Mouse (Mus musculus) hindbrain, postnatal 0 days (tissue): ENCODE data around the gene Nek1. TPM values are rescaled to one million over a fixed set of nuclear protein-coding genes. Genes with fewer than 3 reads are reported as not detected.

Experiments
- ATAC-seq: fragments of 200-750 bp; cut with Nextera tagmentation; 2 replicates; pipeline ENCODE4 v1.8.0; 2017; ENCODE audit warnings: mild to moderate bottlenecking, moderate TSS enrichment, moderate library complexity
- DNase-seq: peaks from one replicate; pipeline ENCODE4 v3.0.0-alpha.2; 2015; ENCODE audit warnings: low spot score
- H3K27ac ChIP-seq: fragments of 300-500 bp; sonication (generic); 2 replicates; pipeline ENCODE4 v1.5.1; 2014; ENCODE audit warnings: mild to moderate bottlenecking
- H3K27me3 ChIP-seq: fragments of 300-500 bp; sonication (generic); 2 replicates; pipeline ENCODE4 v1.6.1; 2014; ENCODE audit warnings: low read length, mixed read lengths; ENCODE audit not compliant: insufficient read depth
- H3K36me3 ChIP-seq: fragments of 300-500 bp; sonication (generic); 2 replicates; pipeline ENCODE4 v1.6.1; 2014; ENCODE audit warnings: low read length, mixed read lengths; ENCODE audit not compliant: insufficient read depth
- H3K4me1 ChIP-seq: fragments of 300-500 bp; sonication (generic); 2 replicates; pipeline ENCODE4 v1.6.1; 2014; ENCODE audit warnings: antibody characterized with exemption, low read length, mixed read lengths; ENCODE audit not compliant: insufficient read depth
- H3K4me2 ChIP-seq: fragments of 300-500 bp; sonication (generic); 2 replicates; pipeline ENCODE4 v1.6.1; 2014; ENCODE audit warnings: low read depth, mild to moderate bottlenecking, low read length, moderate library complexity, mixed read lengths
- H3K4me3 ChIP-seq: fragments of 300-500 bp; sonication (generic); 2 replicates; pipeline ENCODE4 v1.5.1; 2014; ENCODE audit warnings: low read length
- H3K9ac ChIP-seq: fragments of 300-500 bp; sonication (generic); replicated peaks from 2 replicates; pipeline ENCODE4 v1.6.1; 2014; ENCODE audit warnings: mild to moderate bottlenecking, low read length, moderate library complexity, mixed read lengths
- H3K9me3 ChIP-seq: fragments of 300-500 bp; sonication (generic); 2 replicates; pipeline ENCODE4 v1.6.1; 2016; ENCODE audit warnings: low read length, mixed read lengths
- CTCF ChIP-seq: IDR thresholded peaks from 2 replicates; pipeline ENCODE4 v1.5.1; 2016; ENCODE audit warnings: antibody characterized with exemption, control low read depth, low read depth
- WGBS: fragments of 180-500 bp; shearing (Covaris S2); extraction: QIAGEN DNeasy Blood & Tissue Kit; methylation state at CpG from one replicate; pipeline ENCODE4 v1.1.7; 2014; 5-methylcytosine and 5-hydroxymethylcytosine counted together
- polyA plus RNA-seq: library from polyadenylated mRNA; unstranded; fragments of >200 nt; fragmentation: Nextera tagmentation; extraction: Ambion mirVana; gene quantifications from 2 replicates; pipeline ENCODE4 v1.2.1, GENCODE M21; 2015
- total RNA-seq: library from RNA; depleted of rRNA; stranded (reverse); fragments of >200 nt; gene quantifications from 2 replicates; pipeline ENCODE4 v1.2.3, GENCODE M21; 2014

Gene Nek1
- total and polyA plus RNA-seq, 2 experiments from 2014 or later, result 19.0 to 21.9 TPM

DNA sequence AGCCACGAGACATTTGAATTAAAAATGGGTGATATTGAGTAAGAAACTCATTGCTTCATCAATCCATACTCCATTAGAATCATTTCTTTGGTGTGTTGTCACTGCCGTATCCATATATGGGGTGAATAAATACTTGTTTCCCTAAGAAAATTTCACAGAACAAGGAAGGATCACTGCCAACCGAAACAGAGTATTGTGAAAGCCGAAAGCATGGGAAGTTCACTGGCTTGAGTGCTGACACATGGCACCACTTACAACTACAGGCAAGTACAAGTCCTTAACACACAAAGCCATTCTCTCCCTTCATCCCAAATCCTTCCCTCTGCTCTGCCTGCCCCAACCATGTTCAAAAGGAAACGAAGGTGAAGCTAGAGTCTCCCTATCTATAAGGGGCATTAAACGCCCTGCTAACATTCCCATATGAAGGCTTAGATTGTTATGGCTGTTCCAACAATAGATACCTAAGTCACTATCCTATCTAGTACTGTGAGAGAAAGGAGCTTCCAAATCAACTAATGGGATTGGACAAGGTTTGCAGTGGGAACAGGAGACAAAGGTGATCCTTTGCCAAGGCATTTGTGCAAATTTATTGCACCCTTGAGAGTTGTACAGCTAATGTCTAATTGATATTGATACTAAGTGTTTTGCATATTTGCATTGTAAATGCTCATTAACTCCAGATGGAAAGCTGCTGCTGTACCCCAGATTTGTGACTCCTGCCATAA, 168.6 kb downstream of the Nek1 start:
- DNase-seq (no peak), ATAC-seq (no peak)
- Histone ChIP-seq H3K4me3 (no peak overlapping the region), H3K36me3 (no peaks in the 10 kb centered on the region), H3K27me3 (no peaks in the 10 kb centered on the region), H3K27ac (no peak overlapping the region), H3K4me1 (no peaks in the 10 kb centered on the region), H3K9me3 (no peaks in the 10 kb centered on the region), H3K4me2 (no peak overlapping the region), H3K9ac (no peak overlapping the region)
- WGBS, result 84% methylated on average over 6 of the region's 6 CpGs
- TF ChIP-seq CTCF, result no peak

- 60% methylated on average over 1 of the region's 1 CpGs for WGBS
- TF ChIP-seq CTCF, result no peak
- Histone ChIP-seq H3K4me3 (no peak overlapping the region), H3K36me3 (no peaks in the 10 kb centered on the region), H3K27me3 (no peaks in the 10 kb centered on the region), H3K9ac (no peak overlapping the region), H3K4me1 (no peaks in the 10 kb centered on the region), H3K27ac (no peak overlapping the region), H3K9me3 (no peaks in the 10 kb centered on the region), H3K4me2 (no peak overlapping the region)
- no peak for ATAC-seq
- DNase-seq, result no peak
These were observed 169.2 kb downstream of the Nek1 start for GRCm38 (mm10) chr8:61162186-61162566.

DNA sequence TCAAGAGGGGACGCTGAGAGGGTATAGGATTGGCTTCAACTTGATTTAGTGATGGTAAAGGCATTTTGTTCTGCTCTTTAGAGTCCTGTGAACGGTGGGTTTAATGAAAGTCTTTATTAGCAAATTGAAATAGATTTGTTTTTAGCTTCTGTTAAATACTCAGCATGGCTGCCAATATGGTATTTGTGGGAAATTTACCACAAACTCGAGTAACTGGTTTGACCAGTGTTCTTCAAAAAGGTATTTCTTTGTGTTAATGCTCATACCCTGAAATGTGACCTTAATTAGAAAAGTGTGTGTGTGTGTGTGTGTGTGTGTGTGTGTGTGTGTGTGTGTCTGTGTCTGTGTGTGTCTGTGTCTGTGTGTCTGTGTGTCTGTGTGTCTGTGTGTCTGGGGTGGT, 178.6 kb downstream of the Nek1 start:
- H3K4me3 ChIP-seq, result no peak overlapping the region
- H3K4me2 ChIP-seq, result no peak overlapping the region
- no peak for DNase-seq
- no peaks in the 10 kb centered on the region for H3K36me3 ChIP-seq
- no peak for TF ChIP-seq CTCF
- no peaks in the 10 kb centered on the region for H3K9me3 ChIP-seq
- no peak for ATAC-seq
- no peak overlapping the region for H3K9ac ChIP-seq
- no peaks in the 10 kb centered on the region for H3K27me3 ChIP-seq
- 86% methylated on average over 3 of the region's 3 CpGs for WGBS
- no peaks in the 10 kb centered on the region for H3K4me1 ChIP-seq
- no peak overlapping the region for H3K27ac ChIP-seq

DNA sequence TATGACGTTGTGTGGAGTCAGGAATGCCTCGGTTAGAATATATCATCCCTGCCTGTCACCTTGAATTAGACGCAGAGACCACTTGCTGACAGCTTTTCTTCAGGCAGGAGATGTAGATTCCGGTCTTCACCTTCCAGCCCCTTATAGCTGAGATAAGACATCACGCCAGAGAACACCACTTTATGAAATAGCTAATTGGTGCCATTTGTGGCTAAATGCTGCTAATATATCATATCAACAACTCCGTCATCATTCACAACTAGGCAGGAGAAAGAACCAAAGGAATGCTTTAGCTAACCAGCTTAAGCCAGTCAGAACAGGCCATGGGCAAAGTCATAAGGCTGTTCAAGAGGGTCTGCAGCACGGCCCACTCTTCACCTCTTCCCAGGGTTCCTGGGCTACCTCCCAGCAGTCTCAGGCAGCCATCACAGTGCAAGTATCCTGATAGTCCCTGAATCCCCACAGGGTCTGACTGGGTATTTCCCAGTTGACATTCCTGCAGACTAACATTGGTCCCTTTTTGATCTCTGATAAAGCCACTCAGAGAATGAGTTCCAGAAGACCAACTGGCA, 181.0 kb downstream of the Nek1 start:
- DNase-seq (no peak), ATAC-seq (no peak)
- Histone ChIP-seq H3K9me3 (no peaks in the 10 kb centered on the region), H3K27ac (no peak overlapping the region), H3K27me3 (no peaks in the 10 kb centered on the region), H3K36me3 (no peaks in the 10 kb centered on the region), H3K4me1 (no peaks in the 10 kb centered on the region), H3K4me2 (no peak overlapping the region), H3K4me3 (no peak overlapping the region), H3K9ac (no peak overlapping the region)
- 66% methylated on average over 7 of the region's 7 CpGs for WGBS
- no peak for TF ChIP-seq CTCF

DNA sequence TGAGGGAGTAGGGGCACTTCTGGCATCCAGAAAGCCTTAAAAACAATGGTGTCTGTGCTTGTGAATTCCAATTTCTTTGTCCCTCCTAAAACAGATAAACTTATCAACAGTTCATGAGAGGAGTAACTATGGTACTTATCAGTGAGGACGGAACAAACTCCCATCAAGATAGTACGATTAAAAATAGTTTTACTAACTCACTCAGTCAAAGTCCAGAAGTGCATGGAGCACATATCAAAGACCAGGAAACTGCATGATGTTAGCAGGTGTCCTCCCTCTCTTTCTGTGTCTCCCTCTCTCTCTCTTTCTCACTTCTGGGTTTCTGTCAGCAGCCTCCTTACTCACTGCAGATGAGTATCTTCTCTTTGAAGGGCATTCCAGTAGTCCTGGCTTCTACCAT, 182.9 kb downstream of the Nek1 start:
- no peak overlapping the region for H3K4me2 ChIP-seq
- DNase-seq, result no peak
- no peak overlapping the region for H3K4me3 ChIP-seq
- ATAC-seq, result no peak
- H3K36me3 ChIP-seq, result no peaks in the 10 kb centered on the region
- no peak for TF ChIP-seq CTCF
- no peak overlapping the region for H3K9ac ChIP-seq
- no peaks in the 10 kb centered on the region for H3K27me3 ChIP-seq
- no peaks in the 10 kb centered on the region for H3K4me1 ChIP-seq
- no peaks in the 10 kb centered on the region for H3K9me3 ChIP-seq
- no peak overlapping the region for H3K27ac ChIP-seq
- 98% methylated on average over 2 of the region's 2 CpGs for WGBS

- no peaks in the 10 kb centered on the region for H3K36me3 ChIP-seq
- no peaks in the 10 kb centered on the region for H3K4me1 ChIP-seq
- ATAC-seq (no peak), DNase-seq (no peak)
- TF ChIP-seq CTCF, result no peak
- H3K4me2 ChIP-seq, result no peak overlapping the region
- no peak overlapping the region for H3K4me3 ChIP-seq
- H3K9me3 ChIP-seq, result no peaks in the 10 kb centered on the region
- no peak overlapping the region for H3K27ac ChIP-seq
- no peak overlapping the region for H3K9ac ChIP-seq
- H3K27me3 ChIP-seq, result no peaks in the 10 kb centered on the region
- 76% methylated on average over 12 of the region's 12 CpGs for WGBS
These were observed 184.9 kb downstream of the Nek1 start for GRCm38 (mm10) chr8:61177680-61178593.
